Mouse (Mus musculus): ENCODE data around the gene Trmo.

Trmo gene

GRCm38 (mm10) chr4:46339026-46339425, 50.2 kb downstream of the Trmo start:
- DNase-seq (ENCODE audit: low spot score), result no peak

- DNase-seq (ENCODE audit: low spot score), result no peak
Observed at GRCm38 (mm10) chr4:46337990-46338389, 51.2 kb downstream of the Trmo start.

- no peak for DNase-seq (ENCODE audit: low spot score)
Observed at GRCm38 (mm10) chr4:46335846-46336245, 53.4 kb downstream of the Trmo start.

GRCm38 (mm10) chr4:46328906-46329305, 60.3 kb downstream of the Trmo start:
- no peak for DNase-seq (ENCODE audit: low spot score)

Measured in ovary, postnatal 14 days (tissue).